Mouse (Mus musculus): ENCODE data around the gene Ppard.
"Not testable (repeated sequence)": the region's sequence is repeated elsewhere in the genome, so short reads cannot be mapped to it uniquely, and the experiment has no call there.

The Ppard gene

DNA sequence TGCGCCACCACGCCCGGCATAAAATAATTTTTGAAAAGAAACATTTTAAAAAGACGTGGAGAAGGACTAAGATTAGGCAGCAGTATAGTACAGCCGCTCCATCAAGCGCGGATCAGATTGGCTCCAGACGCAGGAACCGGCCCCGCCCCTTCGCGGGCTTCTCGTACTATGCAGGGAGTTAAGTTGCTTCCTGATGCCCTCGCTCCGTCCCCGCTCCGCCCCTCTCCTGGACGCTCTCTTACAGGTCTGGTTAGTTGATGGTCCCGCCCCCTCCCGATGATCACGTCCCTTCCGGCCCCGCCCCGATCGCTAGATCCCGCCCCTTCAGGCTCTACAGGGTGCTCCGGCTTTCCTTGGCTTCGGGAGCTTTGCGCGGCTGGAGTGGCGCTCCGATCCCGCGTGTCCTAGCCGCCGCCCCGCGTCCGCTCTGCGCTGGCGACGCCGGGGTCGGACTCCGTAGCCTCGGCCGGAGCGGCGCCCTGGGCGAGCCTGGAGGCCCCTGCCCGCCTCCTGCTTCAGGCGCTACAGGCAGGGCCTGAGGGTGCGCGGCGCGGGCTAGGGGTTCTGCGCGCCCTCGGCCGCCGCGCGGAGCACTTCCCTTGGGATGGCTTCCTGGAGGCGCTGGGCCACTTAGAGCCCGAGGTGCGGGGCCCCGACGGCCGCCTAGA lies 80.8 kb downstream of the Ppard start, which contains the start of gene Fance:
Gene Fance, plus strand, starts transcription at position 308 of the 668 bp plus-strand sequence.
- DNase-seq (ENCODE audit: low read depth, low spot score) = peak; percentile 99

DNA sequence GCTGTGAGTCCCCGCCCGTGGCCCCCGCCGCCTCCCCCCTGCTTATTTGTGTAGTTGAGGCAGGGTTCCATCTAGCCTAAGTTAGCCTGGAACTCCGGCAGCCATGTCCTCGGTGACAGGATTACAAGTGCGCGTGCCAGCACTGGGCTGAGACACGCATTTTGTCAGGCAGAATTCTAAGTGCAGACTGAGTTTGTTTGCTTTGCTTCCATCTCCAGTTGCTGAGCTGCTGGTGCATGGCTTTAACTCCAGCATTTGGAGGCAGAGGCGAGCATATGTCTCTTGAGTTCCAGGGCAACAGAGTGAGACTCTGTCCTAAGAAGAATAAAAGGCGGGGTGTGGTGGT lies 81.4 kb downstream of the Ppard start:
- no peak for DNase-seq (ENCODE audit: low read depth, low spot score)

GRCm38 (mm10) chr17:28315611-28316160 lies 83.2 kb downstream of the Ppard start:
- DNase-seq (ENCODE audit: low read depth, low spot score) = no peak

- DNase-seq (ENCODE audit: low read depth, low spot score) = no peak
Measured at GRCm38 (mm10) chr17:28316476-28316875, 84.0 kb downstream of the Ppard start.

DNA sequence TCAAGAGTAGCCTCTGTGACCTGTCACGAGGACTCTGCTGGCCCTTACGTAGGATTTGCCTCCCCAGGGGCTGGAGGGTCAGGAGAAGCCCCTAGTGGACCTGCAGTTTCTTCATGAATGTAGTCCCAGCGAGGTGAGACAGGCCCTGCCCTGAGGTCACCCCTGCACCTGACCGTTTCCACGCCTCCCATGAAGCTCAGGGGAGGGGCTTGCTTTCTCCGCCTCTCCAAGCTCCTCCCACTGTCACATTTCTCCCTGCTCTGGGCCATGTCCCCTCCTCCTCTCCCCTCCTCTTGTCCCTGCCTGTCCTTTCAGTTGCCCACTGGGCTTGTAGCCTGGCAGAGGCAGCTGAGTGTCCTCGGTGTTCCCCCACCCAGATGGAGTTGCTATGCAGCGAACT lies 84.6 kb downstream of the Ppard start:
- no peak for DNase-seq (ENCODE audit: low read depth, low spot score)

GRCm38 (mm10) chr17:28317725-28318124 lies 85.2 kb downstream of the Ppard start:
- no peak for DNase-seq (ENCODE audit: low read depth, low spot score)

GRCm38 (mm10) chr17:28321700-28322099 lies 89.2 kb downstream of the Ppard start:
- no peak for DNase-seq (ENCODE audit: low read depth, low spot score)

- DNase-seq (ENCODE audit: low read depth, low spot score) = no peak
Measured at GRCm38 (mm10) chr17:28323786-28324185, 91.3 kb downstream of the Ppard start.

DNA sequence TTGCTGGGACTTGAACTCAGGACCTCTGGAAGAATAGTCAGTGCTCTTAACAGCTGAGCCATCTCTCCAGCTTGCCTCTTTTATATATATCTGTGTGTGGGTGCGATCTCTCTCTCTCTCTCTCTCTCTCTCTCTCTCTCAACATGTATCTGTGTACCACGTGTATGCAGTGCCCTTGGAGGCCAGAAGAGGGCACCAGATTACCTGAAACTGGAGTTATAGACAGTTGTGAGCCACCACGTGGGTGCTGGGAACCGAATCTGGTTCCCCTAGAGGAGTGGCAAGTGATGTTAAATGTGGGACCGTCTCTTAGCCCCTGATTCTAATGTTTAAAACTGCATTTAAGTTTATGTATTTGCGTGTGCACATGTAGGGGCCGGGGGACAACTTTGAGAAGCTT lies 91.9 kb downstream of the Ppard start:
- DNase-seq (ENCODE audit: low read depth, low spot score) = not testable (repeated sequence)

- DNase-seq (ENCODE audit: low read depth, low spot score) = no peak
Measured at GRCm38 (mm10) chr17:28325751-28326150, 93.3 kb downstream of the Ppard start.

DNA sequence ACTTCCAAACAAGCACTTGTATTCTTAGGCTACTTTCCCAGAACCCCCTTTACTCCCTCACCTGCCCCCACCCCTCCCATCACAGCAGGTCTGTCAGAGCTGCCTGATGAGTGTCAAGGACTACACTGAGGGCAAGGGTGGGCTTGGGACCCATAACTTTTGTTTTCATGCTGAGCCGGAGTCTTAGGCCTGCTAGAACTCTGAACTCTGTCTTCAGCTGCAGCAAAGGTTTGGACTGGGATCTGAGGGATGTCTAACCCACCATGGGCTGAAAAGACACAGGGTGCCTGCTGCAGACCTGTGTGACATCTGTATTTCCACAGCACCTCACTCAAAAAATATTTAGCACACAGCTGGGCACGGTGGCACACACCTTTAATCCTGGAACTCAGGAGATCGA lies 94.5 kb downstream of the Ppard start:
- DNase-seq (ENCODE audit: low read depth, low spot score) = no peak

- peak; percentile 79 for DNase-seq (ENCODE audit: low read depth, low spot score)
Measured at GRCm38 (mm10) chr17:28327673-28328325, 95.3 kb downstream of the Ppard start.

- DNase-seq (ENCODE audit: low read depth, low spot score) = peak; percentile 94
Measured at GRCm38 (mm10) chr17:28328366-28328928, 95.9 kb downstream of the Ppard start, which contains the start of gene Rpl10a. TSS of gene Rpl10a (plus strand) at chr17:28328471.

DNA sequence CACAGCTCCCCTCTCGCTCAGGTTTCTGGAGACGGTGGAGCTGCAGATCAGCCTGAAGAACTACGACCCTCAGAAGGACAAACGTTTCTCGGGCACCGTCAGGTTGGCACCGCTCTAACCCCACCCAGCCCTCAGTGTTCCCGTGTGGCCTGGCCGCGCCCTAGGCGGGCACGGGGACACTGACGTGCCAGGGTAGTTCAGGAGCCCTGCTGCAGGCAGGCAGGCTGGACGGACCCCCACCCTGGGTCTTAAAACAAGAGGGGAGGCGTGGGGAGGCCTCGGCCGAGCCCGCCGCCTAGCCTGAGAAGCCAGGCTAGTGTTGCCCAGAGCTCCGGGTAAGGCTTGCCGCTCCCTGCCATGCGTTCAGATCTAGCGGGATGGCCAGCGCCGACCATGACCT lies 96.4 kb downstream of the Ppard start:
- no peak for DNase-seq (ENCODE audit: low read depth, low spot score)

- DNase-seq (ENCODE audit: low read depth, low spot score) = no peak
Measured at GRCm38 (mm10) chr17:28329503-28330231, 97.2 kb downstream of the Ppard start.

DNA sequence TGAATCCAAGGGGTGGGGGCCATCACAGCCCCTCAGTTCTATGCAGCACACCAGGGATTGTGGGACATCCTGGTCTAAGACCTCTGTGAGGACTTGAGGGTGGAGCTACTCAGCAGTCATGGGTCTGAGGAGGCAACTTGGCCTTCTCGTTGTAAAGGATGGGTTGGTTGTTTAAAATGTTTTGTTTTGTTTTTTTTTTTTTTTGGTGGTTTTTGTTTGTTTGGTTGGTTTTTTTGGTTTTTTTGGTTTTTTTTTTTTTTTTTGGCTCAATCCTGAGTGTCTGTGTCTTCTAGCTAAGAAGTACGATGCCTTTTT lies 97.7 kb downstream of the Ppard start:
- no peak for DNase-seq (ENCODE audit: low read depth, low spot score)

DNA sequence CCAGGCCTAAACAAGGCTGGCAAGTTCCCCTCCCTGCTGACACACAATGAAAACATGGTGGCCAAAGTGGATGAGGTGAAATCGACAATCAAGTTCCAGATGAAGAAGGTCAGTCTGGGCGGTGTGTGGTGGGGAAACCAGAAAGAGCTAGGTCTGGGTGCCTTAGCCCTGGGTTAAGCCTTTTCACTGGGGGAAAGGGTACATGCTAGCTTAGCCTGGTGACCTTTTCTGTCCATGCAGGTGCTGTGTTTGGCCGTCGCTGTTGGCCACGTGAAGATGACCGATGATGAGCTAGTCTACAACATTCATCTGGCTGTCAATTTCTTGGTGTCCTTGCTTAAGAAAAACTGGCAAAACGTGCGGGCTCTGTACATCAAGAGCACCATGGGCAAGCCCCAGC lies 98.1 kb downstream of the Ppard start:
- DNase-seq (ENCODE audit: low read depth, low spot score) = not testable (repeated sequence)

DNA sequence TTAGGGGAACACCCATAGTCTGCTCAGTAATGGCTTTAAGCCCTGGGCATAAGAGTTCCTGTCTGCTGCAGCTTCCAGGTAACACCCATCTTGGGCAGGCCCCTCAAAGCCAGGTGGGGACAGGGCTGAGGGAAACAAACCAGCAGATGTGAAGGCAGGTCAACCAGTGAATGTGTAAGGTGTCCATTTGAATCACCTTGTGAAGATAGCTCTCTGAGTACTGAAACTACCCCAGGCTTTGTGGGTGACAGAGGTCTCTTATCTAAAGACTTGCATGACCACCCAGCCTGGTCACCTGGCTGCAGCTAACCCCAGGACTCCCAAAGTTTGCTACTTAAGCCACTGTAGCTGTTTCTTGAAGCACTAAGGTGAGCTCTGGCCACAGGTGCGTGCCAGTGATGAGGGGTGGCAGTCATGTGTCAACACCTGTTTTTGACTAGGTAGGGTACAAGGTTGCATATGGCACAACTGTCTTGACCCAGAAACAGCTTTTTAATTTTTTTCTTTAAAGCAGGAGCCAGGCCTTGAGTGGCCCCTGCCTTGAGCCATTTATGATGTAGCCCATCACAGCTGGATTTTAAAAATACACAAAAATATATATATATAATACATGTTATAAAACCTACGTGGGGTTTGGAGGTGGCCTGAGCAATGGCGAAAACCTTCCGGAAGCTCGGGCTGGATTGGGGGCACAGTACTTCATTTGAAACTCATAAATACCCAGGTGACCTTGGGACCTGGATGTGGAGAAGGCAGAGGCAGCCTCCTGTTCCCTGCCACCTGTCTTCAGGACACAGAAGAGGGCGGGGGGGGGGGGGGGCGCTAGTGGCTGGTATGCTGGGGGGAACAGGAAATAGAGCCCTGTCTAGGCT lies 99.0 kb downstream of the Ppard start:
- DNase-seq (ENCODE audit: low read depth, low spot score) = no peak

GRCm38 (mm10) chr17:28332113-28332914 lies 99.8 kb downstream of the Ppard start:
- DNase-seq (ENCODE audit: low read depth, low spot score) = no peak

GRCm38 (mm10) chr17:28332915-28333546 lies 100.5 kb downstream of the Ppard start:
- no peak for DNase-seq (ENCODE audit: low read depth, low spot score)
